Mouse (Mus musculus) heart, embryonic 15.5 days (tissue): ENCODE measurements around the gene Fanca. TPM values are rescaled to one million over a fixed set of nuclear protein-coding genes. Genes with fewer than 3 reads are reported as not detected.
"Not testable (repeated sequence)": the region's sequence is repeated elsewhere in the genome, so short reads cannot be mapped to it uniquely, and the experiment has no call there.

Experiments
- ATAC-seq: fragments of 200-750 bp; cut with Nextera tagmentation; replicated peaks from 2 replicates; pipeline ENCODE4 v1.8.0; 2017; ENCODE audit warnings: low read depth, moderate TSS enrichment; ENCODE audit not compliant: insufficient number of reproducible peaks, insufficient read depth, low FRiP score
- H3K27ac ChIP-seq: fragments of 300-500 bp; sonication (generic); 2 replicates; pipeline ENCODE4 v1.5.1; 2015; ENCODE audit warnings: mild to moderate bottlenecking, inconsistent platforms
- H3K27me3 ChIP-seq: fragments of 300-500 bp; sonication (generic); 2 replicates; pipeline ENCODE4 v1.6.1; 2015; ENCODE audit warnings: inconsistent platforms
- H3K36me3 ChIP-seq: fragments of 300-500 bp; sonication (generic); 2 replicates; pipeline ENCODE4 v1.6.1; 2015; ENCODE audit warnings: mild to moderate bottlenecking, inconsistent platforms
- H3K4me1 ChIP-seq: fragments of 300-500 bp; sonication (generic); replicated peaks from 2 replicates; pipeline ENCODE4 v1.6.1; 2015; ENCODE audit warnings: inconsistent platforms
- H3K4me2 ChIP-seq: fragments of 300-500 bp; sonication (generic); 2 replicates; pipeline ENCODE4 v1.6.1; 2015; ENCODE audit warnings: inconsistent platforms, mild to moderate bottlenecking, moderate library complexity
- H3K4me3 ChIP-seq: fragments of 300-500 bp; sonication (generic); 2 replicates; pipeline ENCODE4 v1.5.1; 2015; ENCODE audit warnings: mild to moderate bottlenecking, inconsistent platforms
- H3K9ac ChIP-seq: fragments of 300-500 bp; sonication (generic); 2 replicates; pipeline ENCODE4 v1.6.1; 2015; ENCODE audit warnings: mild to moderate bottlenecking, inconsistent platforms
- H3K9me3 ChIP-seq: fragments of 300-500 bp; sonication (generic); replicated peaks from 2 replicates; pipeline ENCODE4 v1.6.1; 2016; ENCODE audit warnings: inconsistent platforms
- WGBS: fragments of 180-500 bp; shearing (Covaris S2); methylation state at CpG from one replicate; pipeline ENCODE4 v1.1.7; 2015; ENCODE audit warnings: mixed read lengths; 5-methylcytosine and 5-hydroxymethylcytosine counted together
- polyA plus RNA-seq: library from polyadenylated mRNA; unstranded; fragments of >200 nt; fragmentation: Nextera tagmentation; extraction: Ambion mirVana; gene quantifications from 2 replicates; pipeline ENCODE4 v1.2.1, GENCODE M21; 2015

Gene Fanca
- polyA plus RNA-seq, 1 experiment from 2014 or later, result 14.5 TPM

- no peaks in the 10 kb centered on the region for H3K27me3 ChIP-seq
- no peaks in the 10 kb centered on the region for H3K36me3 ChIP-seq
- WGBS, result 92% methylated on average over 17 of the region's 17 CpGs
- no peak overlapping the region for H3K4me3 ChIP-seq
- peaks cover 6% of the 10 kb centered on the region for H3K4me1 ChIP-seq
- ATAC-seq, result no peak
- no peak overlapping the region for H3K4me2 ChIP-seq
- no peaks in the 10 kb centered on the region for H3K9me3 ChIP-seq
- no peak overlapping the region for H3K9ac ChIP-seq
- H3K27ac ChIP-seq, result no peak overlapping the region
Observed at GRCm38 (mm10) chr8:123287362-123287761, 31.0 kb downstream of the Fanca start.

- Histone ChIP-seq H3K27ac (no peak overlapping the region), H3K9me3 (no peaks in the 10 kb centered on the region), H3K27me3 (no peaks in the 10 kb centered on the region), H3K9ac (no peak overlapping the region), H3K4me1 (peaks cover 6% of the 10 kb centered on the region), H3K4me2 (no peak overlapping the region), H3K36me3 (peaks cover 11% of the 10 kb centered on the region; the same call in 1 of the 2 replicates), H3K4me3 (no peak overlapping the region)
- 38% methylated on average over 5 of the region's 5 CpGs for whole genome bisulfite sequencing
- no peak for ATAC-seq
Observed at GRCm38 (mm10) chr8:123284493-123284892, 33.9 kb downstream of the Fanca start.

GRCm38 (mm10) chr8:123283991-123284390 lies 34.4 kb downstream of the Fanca start:
- H3K9ac ChIP-seq, result no peak overlapping the region
- no peaks in the 10 kb centered on the region for H3K9me3 ChIP-seq
- no peak overlapping the region for H3K27ac ChIP-seq
- peaks cover 6% of the 10 kb centered on the region for H3K4me1 ChIP-seq
- no peak overlapping the region for H3K4me3 ChIP-seq
- no peaks in the 10 kb centered on the region for H3K27me3 ChIP-seq
- no peak for ATAC-seq
- H3K36me3 ChIP-seq, result peaks cover 11% of the 10 kb centered on the region; the same call in 1 of the 2 replicates
- H3K4me2 ChIP-seq, result no peak overlapping the region
- WGBS, result 74% methylated on average over 7 of the region's 7 CpGs

- peaks cover 11% of the 10 kb centered on the region; the same call in 1 of the 2 replicates for H3K36me3 ChIP-seq
- H3K27me3 ChIP-seq, H3K27ac ChIP-seq, ATAC-seq, H3K9ac ChIP-seq, H3K4me3 ChIP-seq, H3K4me2 ChIP-seq, H3K9me3 ChIP-seq, H3K4me1 ChIP-seq: not testable (repeated sequence)
- WGBS, result 88% methylated on average over 5 of the region's 6 CpGs
Observed at GRCm38 (mm10) chr8:123282994-123283393, 35.4 kb downstream of the Fanca start.

- no peak for ATAC-seq
- Histone ChIP-seq H3K9me3 (no peaks in the 10 kb centered on the region), H3K36me3 (peaks cover 11% of the 10 kb centered on the region; the same call in 1 of the 2 replicates), H3K4me2 (no peak overlapping the region), H3K27ac (no peak overlapping the region), H3K4me1 (peaks cover 6% of the 10 kb centered on the region), H3K9ac (no peak overlapping the region), H3K4me3 (no peak overlapping the region), H3K27me3 (no peaks in the 10 kb centered on the region)
- 82% methylated on average over 13 of the region's 13 CpGs for WGBS
Observed at GRCm38 (mm10) chr8:123280302-123281094, 37.9 kb downstream of the Fanca start.

- no peak for ATAC-seq
- no peak overlapping the region for H3K9ac ChIP-seq
- H3K27ac ChIP-seq, result no peak overlapping the region
- no peaks in the 10 kb centered on the region for H3K9me3 ChIP-seq
- no peaks in the 10 kb centered on the region for H3K27me3 ChIP-seq
- no peak overlapping the region for H3K4me2 ChIP-seq
- H3K4me1 ChIP-seq, result peaks cover 6% of the 10 kb centered on the region
- peaks cover 11% of the 10 kb centered on the region; the same call in 1 of the 2 replicates for H3K36me3 ChIP-seq
- H3K4me3 ChIP-seq, result no peak overlapping the region
- WGBS, result 91% methylated on average over 4 of the region's 4 CpGs
Observed at GRCm38 (mm10) chr8:123279828-123280227, 38.5 kb downstream of the Fanca start.

- ATAC-seq, result no peak
- Histone ChIP-seq H3K9me3 (no peaks in the 10 kb centered on the region), H3K27me3 (no peaks in the 10 kb centered on the region), H3K27ac (no peak overlapping the region), H3K4me2 (no peak overlapping the region), H3K4me1 (no peaks in the 10 kb centered on the region), H3K9ac (no peak overlapping the region), H3K4me3 (no peak overlapping the region), H3K36me3 (peaks cover 15% of the 10 kb centered on the region; the same call in 1 of the 2 replicates)
- 60% methylated on average over 7 of the region's 7 CpGs for WGBS
Observed at GRCm38 (mm10) chr8:123278445-123278844, 39.9 kb downstream of the Fanca start.

GRCm38 (mm10) chr8:123275096-123275495 lies 43.3 kb downstream of the Fanca start:
- no peak overlapping the region for H3K27ac ChIP-seq
- 95% methylated on average over 12 of the region's 12 CpGs for WGBS
- no peaks in the 10 kb centered on the region for H3K4me1 ChIP-seq
- H3K4me3 ChIP-seq, result no peak overlapping the region
- H3K36me3 ChIP-seq, result peaks cover 8% of the 10 kb centered on the region; the same call in 1 of the 2 replicates
- no peak overlapping the region for H3K9ac ChIP-seq
- no peaks in the 10 kb centered on the region for H3K27me3 ChIP-seq
- H3K9me3 ChIP-seq, result no peaks in the 10 kb centered on the region
- H3K4me2 ChIP-seq, result no peak overlapping the region
- no peak for ATAC-seq

GRCm38 (mm10) chr8:123274447-123274846 lies 43.9 kb downstream of the Fanca start:
- H3K9me3 ChIP-seq, result no peaks in the 10 kb centered on the region
- H3K4me3 ChIP-seq, result no peak overlapping the region
- no peak overlapping the region for H3K27ac ChIP-seq
- WGBS, result 86% methylated on average over 5 of the region's 5 CpGs
- no peaks in the 10 kb centered on the region for H3K27me3 ChIP-seq
- no peak for ATAC-seq
- H3K36me3 ChIP-seq, result peaks cover 7% of the 10 kb centered on the region; the same call in 1 of the 2 replicates
- no peak overlapping the region for H3K9ac ChIP-seq
- H3K4me1 ChIP-seq, result no peaks in the 10 kb centered on the region
- no peak overlapping the region for H3K4me2 ChIP-seq

GRCm38 (mm10) chr8:123271901-123272300 lies 46.5 kb downstream of the Fanca start:
- no peak overlapping the region for H3K4me2 ChIP-seq
- no peaks in the 10 kb centered on the region for H3K4me1 ChIP-seq
- 69% methylated on average over 4 of the region's 4 CpGs for whole genome bisulfite sequencing
- H3K9ac ChIP-seq, result no peak overlapping the region
- no peak for ATAC-seq
- H3K27me3 ChIP-seq, result no peaks in the 10 kb centered on the region
- no peaks in the 10 kb centered on the region for H3K9me3 ChIP-seq
- H3K36me3 ChIP-seq, result peaks cover 33% of the 10 kb centered on the region
- H3K27ac ChIP-seq, result no peak overlapping the region
- H3K4me3 ChIP-seq, result no peak overlapping the region

GRCm38 (mm10) chr8:123271147-123271546 lies 47.2 kb downstream of the Fanca start:
- Histone ChIP-seq H3K27ac (no peak overlapping the region), H3K36me3 (peaks cover 40% of the 10 kb centered on the region), H3K9me3 (no peaks in the 10 kb centered on the region), H3K27me3 (no peaks in the 10 kb centered on the region), H3K9ac (no peak overlapping the region), H3K4me1 (no peaks in the 10 kb centered on the region), H3K4me3 (no peak overlapping the region), H3K4me2 (no peak overlapping the region)
- no peak for ATAC-seq
- 90% methylated on average over 10 of the region's 10 CpGs for WGBS
